Mouse (Mus musculus) frontal cortex, postnatal 14 days (tissue): ENCODE data around the gene Clec11a.
"Not testable (repeated sequence)": the region's sequence is repeated elsewhere in the genome, so short reads cannot be mapped to it uniquely, and the experiment has no call there.

ENCODE experiments used
- DNase-seq, 2 experiments: peaks; one replicate each; pipeline ENCODE4 v3.0.0; 2022; ENCODE audit warnings: low spot score in 2 of 2

Gene Clec11a

DNA sequence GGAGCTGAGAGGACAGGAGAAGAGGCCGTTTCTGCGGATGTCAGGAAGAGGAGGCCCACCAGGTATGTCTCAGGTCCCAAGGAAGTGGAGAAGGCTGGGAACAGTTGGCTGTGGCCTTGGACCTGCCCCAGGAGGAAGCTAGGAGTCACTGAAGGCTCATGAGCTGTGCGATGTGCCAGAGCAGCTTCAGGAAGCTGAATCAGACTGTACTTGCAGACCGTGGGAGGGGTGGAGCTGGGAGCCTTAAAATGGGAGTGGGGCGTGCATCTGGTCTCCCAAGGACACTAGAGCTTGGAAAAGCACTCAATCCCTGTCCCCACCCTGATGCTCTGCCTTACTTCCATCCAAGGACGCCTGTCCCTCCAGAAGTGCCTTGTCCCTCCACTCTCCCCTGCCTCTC lies 19.9 kb upstream of the Clec11a start:
- DNase-seq: no peak

DNA sequence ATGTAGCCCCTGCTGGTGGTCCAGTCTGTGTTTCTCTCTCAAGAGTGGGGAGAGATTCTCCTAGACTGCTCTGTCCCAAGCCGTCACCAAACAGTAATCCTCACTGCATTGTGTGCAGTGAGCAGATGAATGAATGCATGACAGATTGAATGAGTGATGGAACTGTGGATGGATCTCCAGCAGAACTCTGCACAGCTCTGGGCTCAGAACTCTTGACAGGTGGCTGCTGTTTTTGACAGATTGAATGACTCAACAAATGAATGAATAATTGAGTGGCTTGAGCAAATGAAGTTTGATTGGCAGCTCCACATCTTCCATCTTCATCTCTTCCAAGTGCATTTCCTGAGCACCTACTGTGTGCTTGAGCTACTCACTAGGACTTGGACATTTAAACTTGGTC lies 15.6 kb upstream of the Clec11a start:
- no peak for DNase-seq

DNA sequence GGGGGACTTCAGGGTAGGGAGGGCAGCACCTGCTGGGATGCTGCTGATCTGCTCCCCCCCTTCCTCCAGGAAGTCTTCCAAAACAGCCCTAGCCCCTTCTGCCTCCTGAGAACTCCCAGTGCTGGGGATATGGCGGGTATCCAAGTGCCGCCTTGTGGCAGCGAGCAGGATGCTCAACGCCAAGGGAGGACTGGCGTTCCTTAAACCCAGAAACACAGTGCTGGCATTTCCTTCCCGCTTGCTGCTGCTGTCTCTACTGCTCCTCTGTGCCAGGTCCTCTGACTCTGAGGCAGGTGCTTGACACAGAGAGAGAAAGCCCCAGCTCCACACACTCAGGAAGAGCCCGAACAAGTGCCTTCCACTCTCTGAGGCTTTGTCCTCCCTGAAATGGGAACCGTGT lies 14.2 kb upstream of the Clec11a start:
- no peak for DNase-seq

DNA sequence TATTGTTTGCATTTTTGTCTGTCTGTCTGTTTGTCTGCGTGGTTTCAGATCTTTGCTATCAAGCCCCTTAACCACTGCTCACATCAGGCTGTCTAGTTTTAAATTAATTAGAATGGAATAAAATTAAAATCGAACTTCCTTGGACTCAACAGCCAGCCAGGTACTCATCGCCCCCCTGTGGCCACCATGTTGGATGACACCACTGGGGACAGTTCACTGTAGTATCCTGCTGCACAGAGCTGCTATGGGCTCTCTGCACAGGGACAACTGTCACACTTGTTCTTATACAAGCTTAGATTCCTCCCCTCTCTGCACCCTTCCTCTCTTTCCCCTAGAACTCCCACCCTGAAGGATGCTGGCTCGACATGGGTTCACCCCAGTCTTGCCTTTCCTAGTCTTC lies 11.2 kb upstream of the Clec11a start:
- no peak for DNase-seq

DNA sequence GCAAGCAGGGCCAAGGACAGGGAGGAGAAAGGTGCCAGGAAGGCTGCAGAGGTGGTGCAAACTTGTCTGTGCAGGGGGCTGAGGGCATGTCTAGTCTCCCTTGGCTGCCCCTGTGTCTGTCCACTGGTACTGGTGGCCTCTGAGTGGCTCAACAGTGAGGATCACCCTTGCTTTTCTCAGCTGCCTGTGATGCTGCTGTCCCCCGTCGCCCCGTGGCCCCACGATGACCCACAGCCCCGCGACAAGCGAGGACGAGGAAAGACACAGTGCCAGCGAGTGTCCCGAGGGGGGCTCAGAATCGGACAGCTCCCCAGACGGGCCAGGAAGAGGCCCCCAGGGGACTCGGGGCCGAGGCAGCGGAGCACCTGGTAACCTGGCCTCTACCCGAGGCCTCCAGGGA lies 5.8 kb upstream of the Clec11a start:
- DNase-seq: no peak

DNA sequence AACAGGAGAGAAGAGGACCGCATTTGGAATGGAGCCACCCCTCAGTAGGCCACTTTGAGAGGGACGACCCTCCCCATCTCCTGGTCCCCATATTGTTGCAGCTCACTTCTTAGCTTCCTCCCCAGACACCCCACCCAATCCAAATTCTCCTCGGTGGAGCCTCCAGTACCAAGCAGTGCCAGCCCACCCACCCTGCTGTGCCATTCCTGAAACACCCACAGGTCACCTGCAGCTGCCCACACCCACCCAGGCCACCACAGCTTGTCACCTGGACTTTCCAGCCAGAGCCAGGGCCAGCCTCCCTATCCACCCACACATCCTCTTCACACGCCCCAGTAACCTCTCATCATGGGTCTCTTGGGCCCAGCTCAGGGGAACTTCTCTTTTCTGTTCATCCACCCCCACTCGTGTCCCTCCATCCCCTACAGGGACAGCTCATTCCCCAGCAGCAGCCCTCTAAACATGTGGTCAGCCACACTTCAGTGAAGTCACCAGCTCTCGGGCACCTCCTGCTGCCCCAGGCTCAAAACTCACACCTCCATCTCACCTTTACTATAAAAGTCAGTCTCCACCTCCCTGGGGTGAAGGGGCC lies 5.1 kb upstream of the Clec11a start:
- DNase-seq: no peak

DNA sequence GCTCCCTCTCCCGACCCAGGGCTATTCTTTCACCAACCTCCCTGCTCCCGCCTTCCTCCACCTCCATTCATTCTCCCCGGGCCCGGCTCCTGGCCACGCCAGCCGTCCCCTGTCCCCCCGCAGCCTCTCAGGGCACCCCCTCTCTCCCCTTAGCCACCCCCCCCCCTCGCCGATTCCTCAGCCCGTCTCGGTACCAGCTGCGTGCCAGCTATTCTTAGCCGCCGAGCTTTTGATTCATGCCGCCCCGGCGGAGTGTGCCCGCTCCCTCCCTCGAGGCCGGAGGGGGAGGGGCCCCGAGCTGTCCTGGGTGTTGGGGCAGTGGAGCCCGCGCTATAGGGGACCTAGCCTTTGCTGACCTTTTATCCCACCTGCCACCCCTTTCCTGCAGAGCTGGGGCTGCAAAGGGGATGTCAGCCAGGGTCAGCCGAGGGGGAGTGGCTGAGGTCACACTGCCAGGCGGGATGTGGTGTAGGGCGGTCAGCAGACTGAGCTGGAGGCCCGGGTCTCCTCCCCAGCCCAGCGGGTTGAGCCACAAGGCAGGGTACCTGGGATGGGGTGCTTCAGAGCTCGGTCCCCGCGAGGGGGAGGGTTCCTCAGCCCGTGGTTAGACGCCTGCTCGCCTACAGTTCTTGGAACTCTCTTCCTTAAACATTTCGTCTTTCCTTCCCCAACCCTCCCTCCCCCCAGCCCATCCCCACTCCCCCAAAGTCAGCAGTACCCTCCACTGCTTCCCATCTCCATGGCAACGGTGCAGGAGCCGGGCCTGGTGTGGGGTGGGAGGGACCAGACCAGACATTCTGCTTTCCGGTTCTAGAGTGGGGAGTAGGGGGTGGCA lies 4.4 kb upstream of the Clec11a start:
- DNase-seq: peak; percentile 63 to 65

DNA sequence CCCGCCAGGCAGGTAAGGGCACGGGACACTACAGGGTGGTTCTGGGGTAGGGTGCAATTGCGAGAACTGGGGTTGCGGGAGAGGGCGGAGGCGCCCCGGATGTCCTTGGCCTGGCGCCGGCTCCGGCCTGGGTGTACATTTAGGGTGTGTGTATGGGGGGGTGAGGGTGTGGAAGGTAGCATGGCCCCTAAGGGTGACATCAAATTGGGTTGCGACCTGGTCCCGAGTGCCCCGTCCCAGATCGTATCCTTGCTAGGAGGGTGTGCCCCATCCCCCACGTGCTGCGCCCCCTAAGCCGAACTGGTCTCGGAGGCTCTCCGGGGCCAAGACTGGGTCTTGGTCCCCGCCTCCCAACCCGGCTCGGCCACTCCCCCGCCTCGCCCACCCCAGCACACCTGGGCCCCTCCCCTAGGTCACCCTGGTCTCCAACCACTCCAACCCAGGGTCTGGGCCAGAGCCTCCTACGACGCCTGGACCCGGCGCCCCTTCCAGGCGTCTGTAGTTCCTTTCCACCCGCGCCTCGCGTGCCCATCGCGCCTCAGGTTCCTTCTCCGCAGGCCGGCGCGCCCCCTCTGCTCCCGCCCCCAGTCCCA lies 3.7 kb upstream of the Clec11a start:
- no peak for DNase-seq

DNA sequence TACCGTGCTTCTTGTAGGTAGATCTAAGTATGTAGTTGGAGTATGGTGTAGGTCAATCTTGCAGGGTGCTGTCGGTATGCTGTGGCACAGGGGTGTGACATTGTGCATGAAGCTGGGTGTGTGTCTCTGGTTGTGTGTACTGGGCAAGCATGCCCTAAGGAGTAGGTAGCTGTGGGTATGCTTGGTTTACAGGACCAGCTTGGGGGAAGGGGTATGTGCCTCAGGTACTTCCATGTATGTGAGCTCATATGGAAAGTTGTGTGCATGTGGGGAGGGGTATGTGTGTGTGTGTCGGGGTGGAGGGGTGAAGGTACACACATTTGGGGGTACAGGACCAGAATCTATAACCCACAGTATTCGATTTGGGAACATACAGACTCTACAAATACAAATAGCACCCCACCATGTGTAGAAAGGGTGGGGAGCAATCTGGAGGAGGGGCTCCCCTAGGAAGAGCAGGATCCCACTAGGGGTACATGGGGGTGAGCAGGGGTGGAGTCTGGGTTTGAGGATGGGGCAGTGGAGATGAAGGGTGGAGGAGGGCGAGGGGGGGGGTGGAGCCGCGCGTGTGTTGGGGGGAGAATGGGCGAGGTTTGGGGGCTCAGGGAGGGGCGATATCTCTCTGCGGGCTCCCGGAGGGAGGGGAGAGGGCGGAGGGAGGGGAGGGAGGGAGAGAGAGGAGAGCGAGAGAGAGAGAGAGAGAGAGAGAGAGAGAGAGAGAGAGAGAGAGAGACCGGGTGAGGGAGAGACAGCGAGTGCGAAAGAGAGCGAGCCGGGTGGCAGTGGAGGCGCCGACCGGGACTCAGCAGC lies 3.0 kb upstream of the Clec11a start, which contains the start of gene Shank1:
Gene Shank1, plus strand, starts transcription at position 779 of the 810 bp plus-strand sequence.
- DNase-seq: no peak

DNA sequence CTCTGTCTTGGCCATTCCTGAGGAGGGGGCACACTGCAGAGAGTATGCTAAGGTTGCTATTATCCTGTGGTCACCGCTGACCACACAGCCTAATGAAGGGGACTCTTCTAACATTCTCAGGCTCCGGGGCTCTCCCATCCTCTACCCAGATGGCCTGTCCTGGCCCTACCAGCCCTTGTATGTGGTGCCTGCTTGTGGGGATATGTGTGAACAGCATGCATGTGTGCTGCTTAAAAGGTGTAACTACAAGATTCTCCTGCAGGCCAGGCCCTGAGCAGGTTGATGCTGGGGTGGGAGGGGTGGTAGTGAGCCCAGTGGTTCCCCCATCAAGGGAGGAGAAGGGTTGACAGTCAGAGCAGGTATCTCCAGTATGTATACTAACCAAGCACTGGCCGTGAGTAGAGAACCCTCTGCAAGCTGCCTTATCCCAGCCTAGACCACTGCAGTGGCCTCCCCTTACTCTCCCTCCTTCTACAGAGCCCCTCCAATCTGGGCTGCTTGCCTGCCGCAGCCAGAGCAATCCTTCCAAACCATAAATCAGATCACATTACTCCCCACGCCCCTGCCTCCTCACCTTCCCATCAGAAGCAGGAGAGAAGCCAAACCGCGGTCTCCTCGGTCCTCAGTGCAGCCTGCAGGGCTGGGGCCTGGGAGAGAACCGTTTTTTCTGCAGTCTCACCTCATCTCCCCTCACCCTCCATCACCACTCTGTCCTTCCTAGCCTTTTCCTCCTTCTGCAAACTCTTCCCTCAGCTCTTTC lies 739 bp upstream of the Clec11a start:
- no peak for DNase-seq

DNA sequence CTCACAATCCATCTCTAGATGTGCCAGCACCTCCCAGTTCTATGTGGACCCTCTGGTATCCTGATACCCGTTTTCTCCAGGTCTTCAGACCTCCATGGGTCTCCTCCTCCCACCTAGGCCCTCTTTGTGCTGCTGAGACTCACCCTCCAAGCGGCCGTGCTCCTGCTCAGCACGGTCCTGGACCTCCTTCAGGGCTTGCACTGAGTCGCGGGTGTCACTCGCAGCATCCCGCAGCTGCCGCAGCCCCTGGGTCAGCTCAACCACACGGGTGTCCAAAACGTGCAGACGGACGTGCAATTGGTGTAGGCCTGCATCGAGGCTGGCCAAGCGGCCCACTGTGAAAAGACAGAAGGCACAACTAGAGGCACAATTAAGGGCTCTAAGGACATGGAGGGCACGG lies 1.0 kb downstream of the Clec11a start:
- DNase-seq: no peak

DNA sequence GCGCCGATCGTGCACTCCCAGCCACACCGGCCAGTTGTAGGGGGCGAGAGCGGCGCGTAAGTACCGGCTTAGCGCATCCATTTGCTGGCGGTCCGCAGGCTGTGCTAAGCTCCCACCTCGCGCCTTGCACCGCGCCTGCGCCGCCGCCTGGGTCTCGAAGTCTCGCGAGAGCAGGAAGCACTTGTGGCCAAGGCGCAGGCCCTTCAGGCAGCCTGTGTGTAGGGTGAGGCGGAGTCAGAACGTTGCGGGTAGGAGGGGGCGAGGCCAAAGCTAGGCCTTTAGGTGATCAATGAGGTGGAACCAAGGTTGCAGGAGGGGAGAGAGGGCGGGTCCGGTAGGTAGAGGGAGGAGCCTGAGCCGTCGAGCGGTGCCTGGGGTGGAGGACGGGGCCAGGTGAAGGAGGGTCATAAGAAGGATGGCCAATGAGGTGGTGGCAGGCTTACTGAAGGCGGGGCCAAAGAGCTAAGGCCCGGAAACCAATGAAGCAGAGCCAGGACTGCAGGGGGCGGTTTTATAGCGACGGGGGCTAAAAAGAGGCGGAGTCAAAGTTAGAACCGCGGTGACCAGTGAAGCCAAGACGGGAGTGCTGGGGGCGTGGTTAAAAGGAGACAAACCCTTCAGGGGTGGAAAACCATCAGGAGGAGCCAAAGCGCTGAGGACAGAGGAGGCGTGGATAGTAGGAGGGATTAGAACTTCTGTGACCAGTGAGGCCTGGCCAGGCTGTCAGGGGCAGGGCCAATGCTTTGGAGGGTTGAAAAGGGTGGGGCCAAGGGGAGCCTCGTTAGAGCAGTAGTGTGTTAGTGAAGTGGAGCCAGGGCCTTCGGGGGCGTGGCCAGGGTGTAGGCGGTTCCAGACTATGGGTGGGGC lies 1.7 kb downstream of the Clec11a start:
- DNase-seq: peak; percentile 96 to 97

DNA sequence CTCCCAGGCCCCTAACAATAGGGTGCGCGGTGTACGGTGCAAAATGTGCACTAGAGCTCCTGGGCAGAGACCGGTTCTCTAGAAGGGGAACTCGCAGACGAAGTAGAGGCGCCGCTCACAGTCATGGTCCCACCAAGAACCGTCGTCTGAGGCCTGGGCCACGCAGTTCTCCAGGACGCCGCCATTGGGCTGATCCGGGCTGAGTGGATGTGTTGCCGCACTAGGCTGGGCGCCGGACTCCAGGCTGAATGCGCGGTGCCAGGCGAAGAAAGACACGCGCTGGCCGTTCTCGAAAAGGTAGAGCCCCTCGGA lies 2.3 kb downstream of the Clec11a start:
- no peak for DNase-seq

DNA sequence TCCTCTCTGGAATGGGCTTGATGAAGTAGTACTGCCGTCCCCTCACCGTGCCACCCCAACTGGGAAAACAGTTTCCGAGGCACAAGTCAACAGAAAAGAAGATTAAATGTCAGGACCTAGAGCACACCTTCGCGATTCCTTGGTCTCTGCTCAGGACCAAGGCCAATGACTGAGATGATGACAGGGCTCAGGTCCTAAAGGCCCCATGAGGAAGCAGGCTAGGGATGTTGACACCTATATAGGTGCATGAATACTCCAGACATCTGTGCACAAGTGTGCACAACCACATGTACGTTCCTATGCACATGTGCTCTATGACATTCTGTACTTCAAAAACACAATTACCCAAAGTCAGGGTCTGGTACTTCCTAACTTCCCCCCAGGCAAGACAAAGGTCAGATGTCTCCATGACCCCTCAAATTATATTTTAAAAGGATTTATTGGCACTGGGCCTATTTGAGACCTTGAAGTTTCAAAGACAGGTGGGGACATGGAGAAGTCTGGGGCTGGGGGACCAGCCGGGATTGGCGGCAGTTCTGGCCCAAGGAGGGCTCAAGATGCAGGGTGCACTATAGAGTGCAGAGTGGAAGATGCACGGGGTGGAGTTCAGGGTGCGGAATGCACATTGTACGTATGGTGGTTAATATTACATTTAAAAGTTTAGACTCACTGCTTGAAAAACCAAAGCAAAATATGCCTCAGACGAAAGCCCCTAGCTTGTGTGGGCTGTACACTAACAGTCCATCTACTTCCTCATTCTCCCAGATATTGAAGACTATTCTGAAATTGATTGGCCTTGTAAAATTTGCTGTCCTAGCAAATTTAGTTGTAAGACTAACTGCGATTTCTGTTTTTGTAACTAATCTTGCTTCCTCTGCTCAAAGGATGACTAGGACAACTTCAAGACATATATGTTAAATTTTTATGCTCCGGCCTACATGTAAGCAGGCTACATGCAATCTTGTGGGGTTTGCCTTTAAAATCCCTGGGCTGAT lies 3.1 kb downstream of the Clec11a start:
- no peak for DNase-seq

DNA sequence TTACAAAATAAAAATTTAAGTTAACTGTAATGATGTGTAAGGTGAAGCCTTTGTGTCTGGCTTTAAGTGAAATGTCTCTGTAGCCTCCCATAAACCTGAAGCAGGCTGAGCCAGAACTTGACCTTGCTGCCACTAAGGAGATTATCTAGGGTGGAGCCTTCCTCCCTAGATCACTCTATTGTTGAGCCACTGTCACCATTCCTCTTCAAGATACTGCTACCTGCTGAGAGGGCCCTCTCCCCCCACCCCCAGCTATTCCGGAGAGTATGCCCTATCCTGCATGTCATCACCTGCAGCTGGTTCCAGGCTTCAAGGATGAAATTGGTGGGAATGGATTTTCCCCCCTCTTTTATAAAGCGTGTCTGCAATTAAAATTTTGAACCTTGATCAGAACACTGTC lies 9.2 kb downstream of the Clec11a start:
- DNase-seq: not testable (repeated sequence)

DNA sequence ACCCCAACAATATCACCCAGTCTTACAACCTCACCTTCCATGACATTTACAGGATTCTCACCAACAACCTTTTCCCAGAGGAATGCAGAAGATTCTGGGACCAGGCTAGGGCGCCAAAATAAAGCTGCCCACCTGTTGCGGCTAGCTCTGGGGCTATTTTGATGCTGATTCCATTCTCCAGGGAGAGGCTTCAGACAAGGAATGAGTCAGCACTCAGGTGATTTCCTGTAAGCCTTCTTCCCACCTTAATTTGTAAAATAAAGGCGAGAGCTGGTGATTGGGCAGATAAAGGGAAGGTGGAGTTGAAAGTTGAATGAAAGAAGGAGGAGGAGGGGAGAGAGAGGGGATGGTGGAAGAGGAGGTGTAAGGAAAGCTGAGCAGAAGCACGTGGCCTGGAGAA lies 15.3 kb downstream of the Clec11a start:
- DNase-seq: no peak

DNA sequence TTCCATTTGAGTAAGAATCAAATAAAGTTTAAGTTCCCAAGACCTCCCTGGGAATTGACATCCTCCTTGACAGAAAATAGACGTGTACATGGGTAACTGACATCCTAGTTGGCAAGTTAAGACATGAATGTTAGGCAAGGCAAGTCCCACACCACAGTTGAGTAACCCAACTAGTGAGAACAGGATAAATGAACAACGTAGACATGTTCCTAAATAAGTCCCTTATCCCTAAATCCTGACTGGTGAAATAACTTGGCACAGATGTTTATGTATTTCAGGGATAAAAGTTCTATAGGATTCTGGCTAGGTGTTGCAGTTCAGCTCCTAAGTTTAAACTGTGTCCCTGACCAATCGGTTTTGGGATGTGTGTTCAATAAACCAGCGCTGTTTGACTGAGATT lies 15.7 kb downstream of the Clec11a start:
- DNase-seq: no peak

DNA sequence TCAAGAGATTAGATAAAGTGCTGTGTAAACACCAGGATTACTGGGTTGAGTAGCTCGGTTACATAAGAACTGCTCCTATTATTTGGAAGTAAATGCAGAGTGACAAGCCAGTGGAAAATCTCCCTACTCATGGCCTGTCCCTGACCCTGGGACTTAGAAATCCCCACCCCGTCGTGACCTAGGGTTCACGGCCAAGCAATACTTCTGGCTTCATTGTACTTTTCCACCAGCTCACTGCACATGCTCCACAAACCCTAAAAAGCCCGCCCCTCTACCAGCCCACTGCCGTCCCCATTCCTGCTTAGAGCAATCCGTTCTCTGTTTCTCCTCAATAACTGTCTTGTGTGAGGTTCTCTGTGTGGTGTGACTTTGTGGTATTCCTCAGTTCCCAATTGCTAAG lies 18.9 kb downstream of the Clec11a start:
- DNase-seq: no peak

DNA sequence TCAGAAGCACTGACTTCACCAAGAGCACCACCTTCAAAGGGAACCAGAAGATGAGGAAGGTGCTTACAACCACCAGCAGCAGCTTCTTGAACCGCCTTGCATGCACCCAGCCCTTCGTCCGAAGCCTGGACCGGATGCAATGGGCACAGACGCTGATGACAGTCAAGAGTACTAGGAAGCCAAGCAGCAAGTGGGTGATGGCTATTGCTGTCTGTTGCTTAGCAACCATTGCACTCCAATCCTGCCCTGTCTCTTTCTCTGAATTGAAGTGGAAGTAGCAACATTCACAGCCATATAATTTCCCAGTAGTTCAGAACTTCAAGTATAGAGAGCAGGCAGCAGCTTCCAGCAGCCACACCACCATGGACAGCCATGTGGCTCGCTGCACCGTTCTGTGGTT lies 25.1 kb downstream of the Clec11a start:
- DNase-seq: no peak

DNA sequence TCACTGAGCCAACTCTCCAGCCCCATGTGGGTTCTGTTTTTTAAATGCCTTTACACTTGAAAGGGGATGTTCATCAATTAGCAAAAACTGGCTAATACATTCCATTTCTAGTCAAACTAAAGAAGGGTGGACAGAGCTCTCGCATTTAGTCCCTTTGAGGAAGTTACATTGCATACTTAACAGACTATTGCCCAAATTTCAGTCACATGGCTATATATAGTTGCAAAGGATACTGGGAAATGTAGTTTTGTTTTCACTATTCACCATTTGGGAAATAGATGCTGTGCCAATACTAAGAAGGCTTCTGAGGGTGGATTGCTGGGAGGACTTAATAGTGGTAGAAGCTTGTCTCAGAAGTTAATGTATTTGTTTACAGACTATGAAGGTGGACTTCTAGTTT lies 25.7 kb downstream of the Clec11a start:
- no peak for DNase-seq
